Mouse (Mus musculus) neural tube, embryonic 12.5 days (tissue): ENCODE measurements around the gene Ctf1. TPM values are rescaled to one million over a fixed set of nuclear protein-coding genes. Genes with fewer than 3 reads are reported as not detected.

Source experiments
- ATAC-seq: fragments of 200-750 bp; cut with Nextera tagmentation; 2 replicates; pipeline ENCODE4 v1.8.0; 2017; ENCODE audit warnings: low read depth, mild to moderate bottlenecking, moderate TSS enrichment, moderate library complexity; ENCODE audit not compliant: low FRiP score
- H3K27ac ChIP-seq: fragments of 300-500 bp; sonication (generic); 2 replicates; pipeline ENCODE4 v1.5.1; 2016
- H3K27me3 ChIP-seq: fragments of 300-500 bp; sonication (generic); replicated peaks from 2 replicates; pipeline ENCODE4 v1.6.1; 2016; ENCODE audit warnings: mild to moderate bottlenecking
- H3K36me3 ChIP-seq: fragments of 300-500 bp; sonication (generic); 2 replicates; pipeline ENCODE4 v1.6.1; 2016; ENCODE audit warnings: mild to moderate bottlenecking
- H3K4me1 ChIP-seq: fragments of 300-500 bp; sonication (generic); 2 replicates; pipeline ENCODE4 v1.6.1; 2016
- H3K4me2 ChIP-seq: fragments of 300-500 bp; sonication (generic); replicated peaks from 2 replicates; pipeline ENCODE4 v1.6.1; 2016; ENCODE audit warnings: mild to moderate bottlenecking
- H3K4me3 ChIP-seq: fragments of 300-500 bp; sonication (generic); 2 replicates; pipeline ENCODE4 v1.5.1; 2016
- H3K9ac ChIP-seq: fragments of 300-500 bp; sonication (generic); 2 replicates; pipeline ENCODE4 v1.6.1; 2016; ENCODE audit warnings: mild to moderate bottlenecking
- H3K9me3 ChIP-seq: fragments of 300-500 bp; sonication (generic); 2 replicates; pipeline ENCODE4 v1.6.1; 2016; ENCODE audit warnings: mild to moderate bottlenecking
- WGBS: fragments of 180-500 bp; shearing (Covaris S2); methylation state at CpG from one replicate; pipeline ENCODE4 v1.1.7; 2016; 5-methylcytosine and 5-hydroxymethylcytosine counted together
- microRNA counts: library from miRNA; unstranded; fragments of <30 nt; microRNA quantifications from one replicate; lab custom pipeline; 2017
- microRNA-seq: library from miRNA; unstranded; fragments of <30 nt; microRNA quantifications from one replicate; pipeline ENCODE4, GENCODE M21; 2017
- polyA plus RNA-seq: library from polyadenylated mRNA; unstranded; fragments of >200 nt; fragmentation: Nextera tagmentation; extraction: Ambion mirVana; gene quantifications from 2 replicates; pipeline ENCODE4 v1.2.1, GENCODE M21; 2016

Gene Ctf1
- polyA plus RNA-seq, 1 experiment from 2014 or later = 5.8 TPM

GRCm38 (mm10) chr7:127766851-127767609, 54.5 kb downstream of the Ctf1 start:
- no peaks in the 10 kb centered on the region for H3K9me3 ChIP-seq
- no peak overlapping the region for H3K27ac ChIP-seq
- H3K9ac ChIP-seq = no peak overlapping the region
- no peaks in the 10 kb centered on the region for H3K27me3 ChIP-seq
- ATAC-seq = no peak
- H3K4me1 ChIP-seq = peaks cover 25% of the 10 kb centered on the region
- H3K36me3 ChIP-seq = peaks cover 59% of the 10 kb centered on the region
- no peak overlapping the region for H3K4me2 ChIP-seq
- no peak overlapping the region for H3K4me3 ChIP-seq
- 82% methylated on average over 17 of the region's 17 CpGs for WGBS

MicroRNA genes within 50 kb of the gene (microRNA counts, 519-probe panel; counts per million panel counts)
- microRNA mmu-miR-762 (lab: Ali Mortazavi, UCI) = 342 counts per million, percentile 67 among the panel's probes with 10 or more counts

Small RNAs within 50 kb of the gene (microRNA-seq; reads per million reads assigned to microRNA genes)
- not detected for gene Mir762

Other genes starting within 250 kb of the Ctf1 start
- gene Fbrs, start 233.5 kb upstream of the Ctf1 start, polyA plus RNA-seq = 13.1 and 16.9 TPM in 2 replicates
- gene Srcap, start 200.8 kb upstream of the Ctf1 start, polyA plus RNA-seq = 72.9 and 79.9 TPM in 2 replicates
- 14.3 and 15.0 TPM in 2 replicates for gene Gm42715, start 193.2 kb upstream of the Ctf1 start, polyA plus RNA-seq
- 4.1 and 6.1 TPM in 2 replicates for gene Tmem265, start 151.3 kb upstream of the Ctf1 start, polyA plus RNA-seq
- gene Phkg2, start 139.4 kb upstream of the Ctf1 start, polyA plus RNA-seq = 49.2 and 54.8 TPM in 2 replicates
- gene Ccdc189, start 124.1 kb upstream of the Ctf1 start, polyA plus RNA-seq = 14.0 and 14.1 TPM in 2 replicates
- 54.1 and 61.2 TPM in 2 replicates for gene Rnf40, start 124.0 kb upstream of the Ctf1 start, polyA plus RNA-seq
- 31.8 and 35.3 TPM in 2 replicates for gene Zfp629, start 96.9 kb upstream of the Ctf1 start, polyA plus RNA-seq
- gene Bcl7c, start 3.8 kb upstream of the Ctf1 start, polyA plus RNA-seq = 71.1 and 74.7 TPM in 2 replicates
- 0.22 and 0.28 TPM in 2 replicates for gene Ctf2, start 19.4 kb downstream of the Ctf1 start, polyA plus RNA-seq
- 10.2 and 13.0 TPM in 2 replicates for gene Fbxl19, start 31.8 kb downstream of the Ctf1 start, polyA plus RNA-seq
- 7.9 and 9.9 TPM in 2 replicates for gene Orai3, start 57.1 kb downstream of the Ctf1 start, polyA plus RNA-seq
- 20.3 and 22.5 TPM in 2 replicates for gene Setd1a, start 63.9 kb downstream of the Ctf1 start, polyA plus RNA-seq
- gene Gm49388, start 72.9 kb downstream of the Ctf1 start, polyA plus RNA-seq = not detected in 2 replicates
- 7.8 and 9.0 TPM in 2 replicates for gene Hsd3b7, start 87.9 kb downstream of the Ctf1 start, polyA plus RNA-seq
- 19.2 and 19.3 TPM in 2 replicates for gene Stx4a, start 111.6 kb downstream of the Ctf1 start, polyA plus RNA-seq
- gene Stx1b, start 111.8 kb downstream of the Ctf1 start, polyA plus RNA-seq = 19.0 and 19.2 TPM in 2 replicates
- 18.1 and 19.5 TPM in 2 replicates for gene Zfp646, start 163.5 kb downstream of the Ctf1 start, polyA plus RNA-seq
- gene Zfp668, start 164.1 kb downstream of the Ctf1 start, polyA plus RNA-seq = 34.7 and 38.9 TPM in 2 replicates
- gene Prss53, start 178.2 kb downstream of the Ctf1 start, polyA plus RNA-seq = 0.98 and 1.1 TPM in 2 replicates
- not detected in 2 replicates for gene Gm21974, start 182.7 kb downstream of the Ctf1 start, polyA plus RNA-seq
- 55.2 and 57.5 TPM in 2 replicates for gene Vkorc1, start 182.9 kb downstream of the Ctf1 start, polyA plus RNA-seq
- gene Bckdk, start 191.3 kb downstream of the Ctf1 start, polyA plus RNA-seq = 74.1 and 79.1 TPM in 2 replicates
- 50.9 and 51.0 TPM in 2 replicates for gene Kat8, start 199.8 kb downstream of the Ctf1 start, polyA plus RNA-seq
- gene Prss8, start 217.4 kb downstream of the Ctf1 start, polyA plus RNA-seq = 0.58 and 1.1 TPM in 2 replicates
- 9.2 and 12.2 TPM in 2 replicates for gene Prss36, start 234.0 kb downstream of the Ctf1 start, polyA plus RNA-seq